Mouse (Mus musculus): ENCODE results near the gene Sdhaf3. TPM values are rescaled to one million over a fixed set of nuclear protein-coding genes. Genes with fewer than 3 reads are reported as not detected.
"Not testable (repeated sequence)": the region's sequence is repeated elsewhere in the genome, so short reads cannot be mapped to it uniquely, and the experiment has no call there.

Gene Sdhaf3
- polyA plus RNA-seq, 1 experiment from 2014 or later, result 6.5 TPM

DNA sequence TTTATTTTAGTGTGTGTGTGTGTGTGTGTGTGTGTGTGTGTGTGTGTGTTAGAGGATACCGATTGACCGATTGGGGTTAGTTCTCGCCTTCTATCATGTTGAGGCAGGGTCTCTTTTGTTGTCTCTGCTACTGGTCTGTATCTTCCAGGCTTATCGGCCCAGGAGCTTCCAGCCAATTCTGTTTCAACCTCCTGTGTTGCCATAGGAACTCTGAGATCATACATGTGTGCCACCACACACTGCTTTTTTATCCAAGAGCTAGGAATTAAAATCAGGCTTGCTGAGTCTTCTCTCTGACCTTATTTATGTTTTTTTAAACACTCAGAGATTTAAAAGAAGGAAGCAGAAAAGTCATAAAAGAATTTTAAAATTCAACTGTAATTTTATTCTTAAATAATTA is 24.3 kb upstream of the Sdhaf3 start:
- H3K4me3 ChIP-seq (ENCODE audit: low read depth, low read length), result no peak overlapping the region
- no peaks in the 10 kb centered on the region for H3K9me3 ChIP-seq (ENCODE audit: control insufficient read depth, low read length)
- H3K4me1 ChIP-seq (replicated peaks; ENCODE audit: control insufficient read depth, insufficient read depth, low read length), result no peaks in the 10 kb centered on the region
- no peak overlapping the region for H3K9ac ChIP-seq (ENCODE audit: low read length)
- no peak for ATAC-seq (replicated peaks; ENCODE audit: low FRiP score, low TSS enrichment, low read depth)
- no peak for DNase-seq (ENCODE audit: low spot score)
- no peaks in the 10 kb centered on the region for H3K27me3 ChIP-seq (replicated peaks; ENCODE audit: control insufficient read depth, insufficient read depth, low read length)
- no peak overlapping the region for H3K4me2 ChIP-seq (ENCODE audit: low read length)
- H3K36me3 ChIP-seq (ENCODE audit: control insufficient read depth, insufficient read depth, low read length), result no peaks in the 10 kb centered on the region
- no peak overlapping the region for H3K27ac ChIP-seq (ENCODE audit: low read depth)
- 86% methylated on average over 4 of the region's 4 CpGs for WGBS

DNA sequence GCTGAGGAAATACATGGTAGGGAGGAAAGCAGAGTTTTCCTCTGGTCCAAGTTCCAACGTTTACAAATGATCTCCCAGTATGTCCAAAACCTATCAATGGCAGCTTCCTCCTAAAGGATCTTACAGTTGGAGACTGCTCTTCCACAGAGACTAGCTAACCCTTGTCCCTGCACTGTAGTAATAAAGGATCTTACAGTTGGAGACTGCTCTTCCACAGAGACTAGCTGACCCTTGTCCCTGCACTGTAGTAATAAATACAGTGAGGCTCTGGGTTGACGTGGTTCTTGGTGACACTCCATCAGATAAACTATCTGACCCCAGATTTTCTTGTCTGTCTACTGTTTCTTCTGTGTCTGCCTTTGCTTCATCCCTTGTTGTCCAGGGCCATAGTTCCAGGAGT is 15.0 kb upstream of the Sdhaf3 start:
- Histone ChIP-seq H3K9ac (ENCODE audit: low read length) (no peak overlapping the region), H3K4me2 (ENCODE audit: low read length) (no peak overlapping the region), H3K9me3 (ENCODE audit: control insufficient read depth, low read length) (no peaks in the 10 kb centered on the region), H3K4me3 (ENCODE audit: low read depth, low read length) (no peak overlapping the region), H3K36me3 (ENCODE audit: control insufficient read depth, insufficient read depth, low read length) (no peaks in the 10 kb centered on the region), H3K27ac (ENCODE audit: low read depth) (no peak overlapping the region), H3K27me3 (replicated peaks; ENCODE audit: control insufficient read depth, insufficient read depth, low read length) (no peaks in the 10 kb centered on the region), H3K4me1 (replicated peaks; ENCODE audit: control insufficient read depth, insufficient read depth, low read length) (no peaks in the 10 kb centered on the region)
- WGBS, result 34% methylated on average over 2 of the region's 2 CpGs
- ATAC-seq (replicated peaks; ENCODE audit: low FRiP score, low TSS enrichment, low read depth) (no peak), DNase-seq (ENCODE audit: low spot score) (no peak)

DNA sequence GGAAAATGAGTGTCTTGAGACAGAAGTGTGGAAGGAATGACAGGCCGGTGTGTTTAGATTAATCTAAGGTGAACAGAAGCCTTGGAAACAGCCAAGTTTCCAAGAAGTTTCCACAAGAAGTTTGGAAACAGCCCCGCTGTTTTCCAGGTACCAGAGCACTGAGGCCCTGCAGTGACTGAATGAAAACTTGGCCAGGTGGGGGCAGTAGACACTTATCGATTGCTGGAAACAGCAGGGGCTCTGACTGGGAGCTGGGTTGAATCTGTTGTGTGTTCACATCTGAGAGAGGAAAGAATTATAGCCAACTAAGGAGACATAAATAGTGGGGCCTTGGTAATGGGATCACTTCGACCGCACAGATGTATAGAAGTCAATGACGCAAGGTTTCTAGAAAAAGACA is 13.0 kb upstream of the Sdhaf3 start:
- ATAC-seq (replicated peaks; ENCODE audit: low FRiP score, low TSS enrichment, low read depth) (no peak), DNase-seq (ENCODE audit: low spot score) (no peak)
- no peak overlapping the region for H3K4me2 ChIP-seq (ENCODE audit: low read length)
- H3K4me3 ChIP-seq (ENCODE audit: low read depth, low read length), result no peak overlapping the region
- no peak overlapping the region for H3K9ac ChIP-seq (ENCODE audit: low read length)
- H3K9me3 ChIP-seq (ENCODE audit: control insufficient read depth, low read length), result no peaks in the 10 kb centered on the region
- WGBS, result 43% methylated on average over 6 of the region's 6 CpGs
- H3K27me3 ChIP-seq (replicated peaks; ENCODE audit: control insufficient read depth, insufficient read depth, low read length), result no peaks in the 10 kb centered on the region
- no peaks in the 10 kb centered on the region for H3K4me1 ChIP-seq (replicated peaks; ENCODE audit: control insufficient read depth, insufficient read depth, low read length)
- H3K36me3 ChIP-seq (ENCODE audit: control insufficient read depth, insufficient read depth, low read length), result no peaks in the 10 kb centered on the region
- H3K27ac ChIP-seq (ENCODE audit: low read depth), result no peak overlapping the region

DNA sequence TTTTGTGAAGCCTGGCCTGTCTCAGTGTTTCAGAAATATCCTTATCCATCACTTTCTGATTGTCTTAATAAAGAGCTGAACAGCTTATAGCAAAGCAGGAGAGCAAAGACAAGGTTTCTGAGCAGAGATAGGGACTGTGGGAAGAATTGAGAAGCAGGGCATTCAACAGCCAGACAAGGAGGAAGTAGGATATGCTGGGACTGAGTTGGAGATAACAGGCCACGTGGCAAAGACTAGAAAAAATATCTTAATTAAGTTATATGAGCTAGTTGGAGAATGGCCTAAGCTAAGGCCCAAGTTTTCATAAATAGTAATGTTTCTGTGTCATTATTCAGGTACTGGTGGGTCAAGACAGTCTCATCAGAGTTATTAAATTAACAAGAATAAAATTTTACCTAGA is 8.2 kb upstream of the Sdhaf3 start:
- no peak overlapping the region for H3K27ac ChIP-seq (ENCODE audit: low read depth)
- DNase-seq (ENCODE audit: low spot score) (no peak), ATAC-seq (replicated peaks; ENCODE audit: low FRiP score, low TSS enrichment, low read depth) (no peak)
- H3K4me1 ChIP-seq (replicated peaks; ENCODE audit: control insufficient read depth, insufficient read depth, low read length), result no peaks in the 10 kb centered on the region
- H3K9me3 ChIP-seq (ENCODE audit: control insufficient read depth, low read length), result no peaks in the 10 kb centered on the region
- no peak overlapping the region for H3K9ac ChIP-seq (ENCODE audit: low read length)
- H3K36me3 ChIP-seq (ENCODE audit: control insufficient read depth, insufficient read depth, low read length), result no peaks in the 10 kb centered on the region
- H3K4me2 ChIP-seq (ENCODE audit: low read length), result no peak overlapping the region
- 13% methylated on average over 1 of the region's 1 CpGs for WGBS
- no peak overlapping the region for H3K4me3 ChIP-seq (ENCODE audit: low read depth, low read length)
- no peaks in the 10 kb centered on the region for H3K27me3 ChIP-seq (replicated peaks; ENCODE audit: control insufficient read depth, insufficient read depth, low read length)

DNA sequence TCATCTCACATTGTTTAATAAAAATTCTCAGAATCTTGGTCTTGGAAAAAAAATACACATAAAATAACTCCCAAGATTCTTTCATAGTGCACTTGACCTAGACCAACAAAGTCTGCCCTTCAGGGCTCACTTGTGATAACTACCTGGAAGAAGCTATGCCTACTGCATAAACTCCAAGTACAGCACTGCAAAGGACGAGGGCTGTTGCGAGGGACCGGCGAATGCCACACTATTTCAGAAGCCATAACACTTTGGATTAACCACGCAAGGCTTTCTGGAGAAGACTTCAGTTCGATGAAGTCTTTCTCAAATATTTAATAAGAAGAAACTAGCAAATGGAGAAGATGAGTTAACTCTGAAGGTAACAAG is 425 bp upstream of the Sdhaf3 start:
- 0 out of 2 replicates have a peak overlapping the region, but pooled peaks have one; percentile 20 for H3K9ac ChIP-seq (ENCODE audit: low read length)
- H3K36me3 ChIP-seq (ENCODE audit: control insufficient read depth, insufficient read depth, low read length), result no peaks in the 10 kb centered on the region
- peak overlapping the region; percentile 49 for H3K4me3 ChIP-seq (ENCODE audit: low read depth, low read length)
- H3K27me3 ChIP-seq (replicated peaks; ENCODE audit: control insufficient read depth, insufficient read depth, low read length), result no peaks in the 10 kb centered on the region
- no peaks in the 10 kb centered on the region for H3K9me3 ChIP-seq (ENCODE audit: control insufficient read depth, low read length)
- peak overlapping the region; percentile 68 for H3K4me2 ChIP-seq (ENCODE audit: low read length)
- ATAC-seq (replicated peaks; ENCODE audit: low FRiP score, low TSS enrichment, low read depth) (peak; percentile 37), DNase-seq (ENCODE audit: low spot score) (peak; percentile 63)
- no peaks in the 10 kb centered on the region for H3K4me1 ChIP-seq (replicated peaks; ENCODE audit: control insufficient read depth, insufficient read depth, low read length)
- WGBS, result 37% methylated on average over 6 of the region's 6 CpGs
- peak overlapping the region; percentile 64; the same call in 1 of the 2 replicates for H3K27ac ChIP-seq (ENCODE audit: low read depth)

DNA sequence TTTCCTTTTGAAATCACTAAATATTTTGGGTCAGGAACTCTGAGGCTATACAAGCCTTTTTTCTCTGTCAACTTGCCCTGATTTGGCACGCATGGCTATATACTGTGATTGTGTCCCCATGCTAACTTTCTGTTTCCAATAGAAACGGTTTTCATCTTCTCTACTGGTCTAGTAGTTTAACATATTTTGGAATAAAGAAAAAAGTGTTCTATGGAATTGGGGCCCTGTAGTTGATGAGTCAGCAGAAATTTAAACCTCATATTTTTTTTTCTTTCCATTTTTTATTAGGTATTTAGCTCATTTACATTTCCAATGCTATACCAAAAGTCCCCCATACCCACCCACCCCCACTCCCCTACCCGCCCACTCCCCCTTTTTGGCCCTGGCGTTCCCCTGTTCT is 3.4 kb downstream of the Sdhaf3 start:
- H3K9me3 ChIP-seq (ENCODE audit: control insufficient read depth, low read length); H3K27ac ChIP-seq (ENCODE audit: low read depth); H3K36me3 ChIP-seq (ENCODE audit: control insufficient read depth, insufficient read depth, low read length); ATAC-seq (replicated peaks; ENCODE audit: low FRiP score, low TSS enrichment, low read depth); H3K4me1 ChIP-seq (replicated peaks; ENCODE audit: control insufficient read depth, insufficient read depth, low read length); H3K9ac ChIP-seq (ENCODE audit: low read length); H3K4me2 ChIP-seq (ENCODE audit: low read length); H3K27me3 ChIP-seq (replicated peaks; ENCODE audit: control insufficient read depth, insufficient read depth, low read length); DNase-seq (ENCODE audit: low spot score); H3K4me3 ChIP-seq (ENCODE audit: low read depth, low read length): not testable (repeated sequence)
- 95% methylated on average over 2 of the region's 4 CpGs for WGBS

DNA sequence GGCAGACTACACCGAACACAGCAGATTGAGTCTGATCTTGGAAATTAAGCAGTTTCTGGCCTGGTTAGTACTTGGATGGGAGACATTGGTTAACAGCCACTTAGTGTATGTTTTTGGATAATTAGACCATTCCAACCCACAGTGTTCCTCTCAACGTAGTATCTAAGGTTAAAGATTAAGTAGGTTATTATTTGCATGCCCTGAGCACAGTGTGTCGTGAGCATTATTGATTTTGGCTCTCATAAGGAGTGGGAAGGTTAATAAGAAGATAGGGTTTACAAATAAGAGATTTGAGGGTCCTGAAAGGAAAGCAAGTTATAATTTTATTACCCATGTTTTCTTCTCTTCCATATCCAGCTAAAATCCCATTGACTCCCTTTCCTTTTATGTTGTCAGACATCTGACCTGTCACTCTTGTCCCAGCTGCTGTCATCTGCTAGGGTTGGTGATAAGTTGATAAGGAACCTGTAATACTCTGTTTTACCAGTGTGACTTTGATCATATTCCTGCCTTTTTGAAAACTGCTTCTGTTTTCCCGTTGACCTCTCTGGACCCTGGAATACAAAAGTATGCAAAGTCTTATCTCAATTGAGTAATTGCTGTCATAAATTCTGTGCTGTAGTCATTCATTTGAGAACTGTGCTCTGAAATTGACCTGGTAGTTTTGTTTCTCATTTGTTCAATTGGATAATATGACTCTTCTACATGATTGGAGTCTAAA is 41.6 kb downstream of the Sdhaf3 start:
- Histone ChIP-seq H3K4me2 (ENCODE audit: low read length) (no peak overlapping the region), H3K27ac (ENCODE audit: low read depth) (no peak overlapping the region), H3K36me3 (ENCODE audit: control insufficient read depth, insufficient read depth, low read length) (no peaks in the 10 kb centered on the region), H3K4me3 (ENCODE audit: low read depth, low read length) (no peak overlapping the region), H3K9me3 (ENCODE audit: control insufficient read depth, low read length) (no peaks in the 10 kb centered on the region), H3K27me3 (replicated peaks; ENCODE audit: control insufficient read depth, insufficient read depth, low read length) (no peaks in the 10 kb centered on the region), H3K9ac (ENCODE audit: low read length) (no peak overlapping the region), H3K4me1 (replicated peaks; ENCODE audit: control insufficient read depth, insufficient read depth, low read length) (no peaks in the 10 kb centered on the region)
- 63% methylated on average over 4 of the region's 4 CpGs for WGBS
- ATAC-seq (replicated peaks; ENCODE audit: low FRiP score, low TSS enrichment, low read depth) (peak; percentile 85), DNase-seq (ENCODE audit: low spot score) (no peak)

DNA sequence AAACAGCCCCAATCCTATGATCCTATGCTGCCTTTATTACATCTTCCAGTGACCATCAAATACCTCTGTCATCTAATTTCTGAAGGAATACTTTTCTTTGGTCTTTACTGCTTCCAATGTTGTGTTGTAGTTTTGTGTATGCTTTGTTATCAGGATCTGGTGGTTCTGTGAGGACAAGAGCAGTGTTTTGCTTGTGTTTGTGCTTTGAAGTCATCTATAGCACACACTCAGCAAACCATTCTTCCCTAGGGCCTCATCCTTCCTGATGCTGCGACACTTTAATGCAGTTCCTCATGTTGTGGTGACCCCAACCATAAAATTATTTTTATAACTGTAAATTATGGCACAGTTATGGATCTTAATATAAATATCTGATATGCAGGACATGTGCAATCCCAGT is 42.2 kb downstream of the Sdhaf3 start:
- Histone ChIP-seq H3K4me2 (ENCODE audit: low read length) (no peak overlapping the region), H3K27ac (ENCODE audit: low read depth) (no peak overlapping the region), H3K9me3 (ENCODE audit: control insufficient read depth, low read length) (no peaks in the 10 kb centered on the region), H3K9ac (ENCODE audit: low read length) (no peak overlapping the region), H3K27me3 (replicated peaks; ENCODE audit: control insufficient read depth, insufficient read depth, low read length) (no peaks in the 10 kb centered on the region), H3K4me3 (ENCODE audit: low read depth, low read length) (no peak overlapping the region), H3K36me3 (ENCODE audit: control insufficient read depth, insufficient read depth, low read length) (no peaks in the 10 kb centered on the region), H3K4me1 (replicated peaks; ENCODE audit: control insufficient read depth, insufficient read depth, low read length) (no peaks in the 10 kb centered on the region)
- DNase-seq (ENCODE audit: low spot score) (no peak), ATAC-seq (replicated peaks; ENCODE audit: low FRiP score, low TSS enrichment, low read depth) (no peak)
- 80% methylated on average over 1 of the region's 1 CpGs for WGBS

DNA sequence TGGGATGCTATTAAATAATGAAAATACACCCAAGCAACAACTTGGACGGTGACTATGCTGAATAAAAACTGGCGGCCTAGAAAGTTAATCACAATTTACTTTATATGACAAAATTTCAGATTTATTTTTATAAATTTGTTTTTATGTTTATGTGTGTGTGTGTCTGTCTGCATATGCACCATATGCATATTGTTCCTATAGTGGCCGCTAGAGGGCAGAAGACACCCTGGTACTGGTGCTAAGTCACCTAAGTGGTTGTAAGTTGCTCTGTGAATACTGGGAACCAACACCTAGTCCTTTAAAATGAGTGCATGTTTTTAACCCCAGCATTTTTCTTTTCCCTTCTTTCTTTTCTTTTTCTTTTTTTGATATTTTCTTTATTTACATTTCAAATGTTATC is 43.2 kb downstream of the Sdhaf3 start:
- ATAC-seq (replicated peaks; ENCODE audit: low FRiP score, low TSS enrichment, low read depth), result no peak
- Histone ChIP-seq H3K4me1 (replicated peaks; ENCODE audit: control insufficient read depth, insufficient read depth, low read length) (no peaks in the 10 kb centered on the region), H3K4me3 (ENCODE audit: low read depth, low read length) (no peak overlapping the region), H3K4me2 (ENCODE audit: low read length) (no peak overlapping the region), H3K27me3 (replicated peaks; ENCODE audit: control insufficient read depth, insufficient read depth, low read length) (no peaks in the 10 kb centered on the region), H3K27ac (ENCODE audit: low read depth) (no peak overlapping the region), H3K9me3 (ENCODE audit: control insufficient read depth, low read length) (no peaks in the 10 kb centered on the region), H3K9ac (ENCODE audit: low read length) (no peak overlapping the region), H3K36me3 (ENCODE audit: control insufficient read depth, insufficient read depth, low read length) (no peaks in the 10 kb centered on the region)
- no peak for DNase-seq (ENCODE audit: low spot score)
- WGBS, result 86% methylated on average over 3 of the region's 3 CpGs

Measured in intestine, embryonic 14.5 days (tissue).